8 mouse cellular contexts compared by ENCODE assay signal in the genomic region with DNA sequence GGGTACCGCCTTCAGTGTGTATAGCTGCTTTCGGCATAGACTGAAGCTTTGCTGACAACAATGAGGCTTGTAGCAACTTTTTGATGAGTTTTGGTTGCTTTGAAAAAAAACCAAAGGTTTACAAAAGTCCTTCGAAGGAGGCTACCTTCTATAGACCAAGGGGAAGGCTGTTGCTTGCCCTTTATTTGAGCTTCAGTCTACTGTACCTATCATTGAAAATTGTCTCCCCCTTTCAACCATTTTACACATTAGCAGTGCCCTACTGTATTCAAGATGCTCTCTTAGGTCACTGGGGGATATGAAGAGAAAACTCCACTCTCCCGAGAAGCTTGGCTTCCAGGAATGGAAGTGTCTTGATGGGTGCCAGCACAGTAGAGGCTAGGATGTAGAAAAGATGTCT.
DNase-seq lines count a peak whose midpoint lies in the region; ATAC-seq and TF ChIP-seq lines count a peak whose summit lies in the region.

No protein-coding gene starts in this region.

- TF ChIP-seq EP300 in MEL (IDR thresholded peaks at IDR 0.05; ENCODE audit: low read depth in 1 of 2, low read length in 2 of 2) = no peak

- H3K9ac ChIP-seq in MEL (ENCODE audit: control insufficient read depth, low read depth, low read length, poor library complexity, severe bottlenecking) = peak overlapping the region; percentile 96
- H3K9ac ChIP-seq in hindbrain, embryonic 12.5 days = peak overlapping the region; percentile 89
- peak overlapping the region; percentile 86; the same call in 1 of the 2 replicates for H3K9ac ChIP-seq in midbrain, embryonic 13.5 days (replicated peaks)

- H3K4me3 ChIP-seq in kidney, adult 2 months (ENCODE audit: insufficient read depth, low read depth, low read length) = peak overlapping the region; percentile 30
- peak overlapping the region; percentile 82 to 83 for H3K4me3 ChIP-seq in MEL (ENCODE audit: control insufficient read depth in 1 of 2, insufficient read depth in 1 of 2, low read depth in 2 of 2, low read length in 2 of 2)
- peak overlapping the region; percentile 91 for H3K4me3 ChIP-seq in hindbrain, embryonic 12.5 days
- H3K4me3 ChIP-seq in midbrain, embryonic 13.5 days (replicated peaks) = peak overlapping the region; percentile 90

- no peaks in the 10 kb centered on the region; the same call in 1 of the 2 replicates for H3K4me1 ChIP-seq in kidney, adult 2 months (ENCODE audit: control insufficient read depth, insufficient read depth, low read length)
- peaks cover 3 to 12% of the 10 kb centered on the region in 2 experiments for H3K4me1 ChIP-seq in MEL (ENCODE audit: control insufficient read depth in 1 of 2, insufficient read depth in 2 of 2, low read length in 2 of 2)
- peaks cover 11% of the 10 kb centered on the region for H3K4me1 ChIP-seq in hindbrain, embryonic 12.5 days
- H3K4me1 ChIP-seq in midbrain, embryonic 13.5 days (replicated peaks) = peaks cover 24% of the 10 kb centered on the region

- no peak for DNase-seq in kidney, adult 2 months
- DNase-seq in kidney, adult 8-10 months = no peak
- no peak for DNase-seq in MEL (ENCODE audit: low read depth, low spot score)
- DNase-seq in adipocyte (ENCODE audit: low spot score) = no peak
- no peak for DNase-seq in adrenal gland, postnatal 4 days (ENCODE audit: low spot score in 2 of 2)
- DNase-seq in gastrocnemius, adult 18-20 months (ENCODE audit: low spot score) = no peak

- no peaks in the 10 kb centered on the region for H3K27me3 ChIP-seq in kidney, adult 2 months (replicated peaks; ENCODE audit: control insufficient read depth, insufficient read depth, low read length)
- no peaks in the 10 kb centered on the region for H3K27me3 ChIP-seq in MEL (ENCODE audit: control insufficient read depth in 1 of 2, insufficient read depth in 2 of 2, low read length in 2 of 2)
- H3K27me3 ChIP-seq in hindbrain, embryonic 12.5 days = peaks cover 29% of the 10 kb centered on the region
- peaks cover 33% of the 10 kb centered on the region for H3K27me3 ChIP-seq in midbrain, embryonic 13.5 days

- WGBS in kidney, adult 2 months = 33% methylated on average over 4 of the region's 4 CpGs
- WGBS in hindbrain, embryonic 12.5 days = 48% methylated on average over 4 of the region's 4 CpGs
- 43% methylated on average over 4 of the region's 4 CpGs for WGBS in midbrain, embryonic 13.5 days

- ATAC-seq in hindbrain, embryonic 12.5 days (ENCODE audit: low FRiP score) = no peak
- no peak for ATAC-seq in midbrain, embryonic 13.5 days

- peak overlapping the region; percentile 75 for H3K4me2 ChIP-seq in hindbrain, embryonic 12.5 days (replicated peaks)
- peak overlapping the region; percentile 92 for H3K4me2 ChIP-seq in midbrain, embryonic 13.5 days (replicated peaks)

- TF ChIP-seq POLR2A in kidney, adult 2 months (IDR thresholded peaks at IDR 0.05; ENCODE audit: low read depth, low read length) = no peak
- no peak for TF ChIP-seq POLR2A in MEL (IDR thresholded peaks at IDR 0.05; ENCODE audit: control insufficient read depth in 1 of 2, insufficient read depth in 1 of 2, low read depth in 1 of 2, low read length in 2 of 2, poor library complexity in 1 of 2)

- H3K36me3 ChIP-seq in kidney, adult 2 months (ENCODE audit: control insufficient read depth, insufficient read depth, low read length) = no peaks in the 10 kb centered on the region
- peaks cover 0 to 15% of the 10 kb centered on the region in 2 experiments; a peak in 2 of 4 replicates for H3K36me3 ChIP-seq in MEL (ENCODE audit: control insufficient read depth in 1 of 2, insufficient read depth in 2 of 2, low read length in 2 of 2)
- 0 out of 2 replicates have a peak, but pooled peaks cover 2% of the 10 kb centered on the region for H3K36me3 ChIP-seq in hindbrain, embryonic 12.5 days
- H3K36me3 ChIP-seq in midbrain, embryonic 13.5 days = 0 out of 2 replicates have a peak, but pooled peaks cover 3% of the 10 kb centered on the region

- H3K27ac ChIP-seq in kidney, adult 2 months (ENCODE audit: insufficient read depth, low read depth, low read length) = no peak overlapping the region
- peak overlapping the region; percentile 73 for H3K27ac ChIP-seq in MEL (ENCODE audit: control insufficient read depth, low read depth, low read length)
- H3K27ac ChIP-seq in hindbrain, embryonic 12.5 days = no peak overlapping the region
- no peak overlapping the region for H3K27ac ChIP-seq in midbrain, embryonic 13.5 days

- H3K9me3 ChIP-seq in MEL (replicated peaks; ENCODE audit: insufficient read depth, low read length) = no peaks in the 10 kb centered on the region; the same call in 1 of the 2 replicates
- H3K9me3 ChIP-seq in hindbrain, embryonic 12.5 days (replicated peaks) = peaks cover 18% of the 10 kb centered on the region
- H3K9me3 ChIP-seq in midbrain, embryonic 13.5 days = peaks cover 19% of the 10 kb centered on the region

- H3K79me2 ChIP-seq in MEL (ENCODE audit: control insufficient read depth, insufficient read depth, low read length, poor library complexity) = peaks cover 62% of the 10 kb centered on the region

- TF ChIP-seq RAD21 in MEL (IDR thresholded peaks at IDR 0.05; ENCODE audit: low read depth, low read length) = no peak

- no peak for TF ChIP-seq CTCF in kidney, adult 2 months (conservative IDR thresholded peaks at IDR 0.05; ENCODE audit: insufficient read depth, insufficient read length, low read depth, low read length)
- no peak for TF ChIP-seq CTCF in MEL (IDR thresholded peaks at IDR 0.05 in 2 of 3, conservative IDR thresholded peaks at IDR 0.05 in 1 of 3; ENCODE audit: control insufficient read depth in 1 of 3, insufficient read depth in 1 of 3, low read depth in 2 of 3, low read length in 3 of 3, poor library complexity in 1 of 3, severe bottlenecking in 1 of 3)

TF ChIP-seq in MEL, 35 proteins besides CTCF, POLR2A, EP300 and RAD21:
- TF ChIP-seq MXI1 (IDR thresholded peaks at IDR 0.05; ENCODE audit: low read depth, low read length) = peak; percentile 6; the same call in 1 of the 2 replicates
- no peak for TF ChIP-seq CHD1 (IDR thresholded peaks at IDR 0.05; ENCODE audit: low read depth, low read length)

Comparison
In these comparisons a context has a peak if more than half of its experiments do, and no peak if none do; other contexts are left out.
1. H3K4me3 ChIP-seq: peak in every context shown above with its lines; median percentile 91 in hindbrain, embryonic 12.5 days; 90 in midbrain, embryonic 13.5 days; 82 in MEL; 30 in kidney, adult 2 months.